Mouse (Mus musculus) kidney, postnatal 25 days (tissue): Measurements from ENCODE around the gene L3mbtl2.
"Not testable (repeated sequence)": the region's sequence is repeated elsewhere in the genome, so short reads cannot be mapped to it uniquely, and the experiment has no call there.

ENCODE experiments used
- DNase-seq, 2 experiments: peaks; one replicate each; pipeline ENCODE4 v3.0.0; 2021; ENCODE audit warnings: mixed read lengths in 2 of 2

Gene L3mbtl2

GRCm38 (mm10) chr15:81663697-81664561 is at the start of gene L3mbtl2:
Gene L3mbtl2 (plus strand): TSS chr15:81663889.
- DNase-seq = peak; percentile 93 to 96

- no peak for DNase-seq
Measured at GRCm38 (mm10) chr15:81649516-81650455, 13.9 kb upstream of the L3mbtl2 start.

GRCm38 (mm10) chr15:81650636-81651035 is 13.1 kb upstream of the L3mbtl2 start:
- DNase-seq = peak in 1 of 2 experiments; percentile 48

- no peak for DNase-seq
Measured at GRCm38 (mm10) chr15:81661701-81662100, 2.0 kb upstream of the L3mbtl2 start.

GRCm38 (mm10) chr15:81663281-81663680 is 408 bp upstream of the L3mbtl2 start:
- no peak for DNase-seq

GRCm38 (mm10) chr15:81666957-81667356 is 3.3 kb downstream of the L3mbtl2 start:
- DNase-seq = no peak

GRCm38 (mm10) chr15:81670231-81670640 is 6.5 kb downstream of the L3mbtl2 start:
- DNase-seq = peak; percentile 51 to 68

- no peak for DNase-seq
Measured at GRCm38 (mm10) chr15:81676637-81677036, 12.9 kb downstream of the L3mbtl2 start.

GRCm38 (mm10) chr15:81680301-81680805 is 16.7 kb downstream of the L3mbtl2 start:
- DNase-seq = no peak

GRCm38 (mm10) chr15:81693366-81693966 is 29.8 kb downstream of the L3mbtl2 start:
- peak in 1 of 2 experiments; percentile 38 for DNase-seq

- DNase-seq = peak; percentile 84 to 92
Measured at GRCm38 (mm10) chr15:81693967-81694881, 30.5 kb downstream of the L3mbtl2 start.

- peak in 1 of 2 experiments; percentile 58 for DNase-seq
Measured at GRCm38 (mm10) chr15:81694891-81695290, 31.2 kb downstream of the L3mbtl2 start.

GRCm38 (mm10) chr15:81697175-81697574 is 33.5 kb downstream of the L3mbtl2 start, which contains the start of gene Chadl:
Gene Chadl (minus strand): TSS chr15:81697287.
- DNase-seq = peak in 1 of 2 experiments; percentile 39

- DNase-seq = peak; percentile 50 to 58
Measured at GRCm38 (mm10) chr15:81697847-81698246, 34.2 kb downstream of the L3mbtl2 start.

- no peak for DNase-seq
Measured at GRCm38 (mm10) chr15:81698532-81698931, 34.8 kb downstream of the L3mbtl2 start.

GRCm38 (mm10) chr15:81700161-81700560 is 36.5 kb downstream of the L3mbtl2 start:
- no peak for DNase-seq

GRCm38 (mm10) chr15:81700601-81701000 is 36.9 kb downstream of the L3mbtl2 start:
- DNase-seq = peak; percentile 74 to 87

GRCm38 (mm10) chr15:81701350-81701749 is 37.7 kb downstream of the L3mbtl2 start:
- not testable (repeated sequence) for DNase-seq

GRCm38 (mm10) chr15:81702306-81703093 is 38.8 kb downstream of the L3mbtl2 start:
- DNase-seq = no peak

GRCm38 (mm10) chr15:81703094-81703489 is 39.4 kb downstream of the L3mbtl2 start:
- DNase-seq = no peak
